Mouse (Mus musculus) gastrocnemius, postnatal 36 days (tissue): ENCODE measurements at regions not wholly inside any gene's neighbourhood (a gene's known extent, or its start where the extent isn't known, plus 50 kb on each side); places are given as distances from the start of the nearest gene placed in this dataset.

Source experiments
- DNase-seq, 2 experiments: peaks; one replicate each; pipeline ENCODE4 v3.0.0; 2022
- intact Hi-C: fragments of 180-260 bp; cut with DNase I; formaldehyde crosslinking; loops from one replicate; pipeline ENCODE4 v1.15.1; 2025

GRCm38 (mm10) chr3:145705317-145705716 lies 53.2 kb upstream of the Ddah1 start:
- intact Hi-C loops, result loop anchor here (5.0 kb wide), 1 partner anchor 63 kb away; no protein-coding TSS in a partner anchor
- no peak for DNase-seq

DNA sequence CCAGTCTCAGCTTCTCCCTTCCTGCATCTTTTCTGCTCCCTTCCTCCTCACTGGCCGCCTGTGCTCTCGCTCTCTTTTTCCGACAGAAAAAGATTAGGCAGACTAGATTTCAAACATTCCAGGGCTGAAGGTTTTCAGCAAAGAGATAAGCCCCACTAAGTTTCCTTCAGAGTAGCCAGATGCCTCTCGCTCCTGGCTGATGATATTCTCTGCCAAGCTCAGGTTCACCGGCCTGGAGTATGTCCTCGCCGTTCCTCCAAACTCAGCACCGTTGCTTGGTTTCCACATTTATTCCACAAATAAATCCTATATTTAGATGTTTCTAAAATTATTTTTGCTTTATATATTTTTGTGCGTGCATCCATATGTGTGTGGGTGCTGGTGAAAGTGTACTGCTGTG lies 54.3 kb upstream of the Ccn1 start:
- intact Hi-C loops, result no loop called here
- DNase-seq, result no peak

GRCm38 (mm10) chr3:145703411-145703924 lies 53.7 kb upstream of the Ccn1 start:
- intact Hi-C loops, result no loop called here
- DNase-seq, result no peak

- DNase-seq, result no peak
- intact Hi-C loops, result no loop called here
Measured at GRCm38 (mm10) chr3:145702739-145703138, 53.0 kb upstream of the Ccn1 start.

DNA sequence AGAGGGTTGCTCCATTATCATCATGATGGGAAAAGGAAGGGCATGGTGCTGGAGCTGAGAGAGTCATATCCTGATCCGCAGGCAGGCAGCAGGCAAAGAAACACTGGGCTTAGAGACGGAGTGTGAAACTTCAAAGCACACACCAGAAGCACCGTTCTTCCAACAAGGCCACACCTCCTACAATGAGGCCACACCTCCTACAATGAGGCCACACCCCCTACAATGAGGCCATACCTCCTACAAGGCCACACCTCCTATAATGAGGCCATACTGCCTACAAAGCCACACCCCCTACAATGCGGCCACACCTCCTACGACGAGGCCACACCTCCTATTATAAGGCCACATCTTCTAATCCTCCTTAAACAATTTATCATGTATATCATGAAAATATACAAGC lies 52.2 kb upstream of the Ccn1 start:
- intact Hi-C loops, result no loop called here
- DNase-seq, result no peak
